Comparison of ENCODE assay signal across 8 mouse cellular contexts in genomic region chr10:62980039-62980954, GRCm38 (mm10). TPM values are rescaled to one million over a fixed set of nuclear protein-coding genes. Genes with fewer than 3 reads are reported as not detected.
DNase-seq lines count a peak whose midpoint lies in the region; ATAC-seq lines count a peak whose summit lies in the region.

Gene Rufy2 (plus strand): TSS chr10:62980223.

- no peaks in the 10 kb centered on the region for H3K27me3 ChIP-seq in intestine, embryonic 14.5 days (replicated peaks; ENCODE audit: control insufficient read depth, insufficient read depth, low read length)

- H3K9me3 ChIP-seq in intestine, embryonic 14.5 days (ENCODE audit: control insufficient read depth, low read length): no peaks in the 10 kb centered on the region

- peak within 1 kb of the TSS; percentile 66 for H3K4me3 ChIP-seq in intestine, embryonic 14.5 days (ENCODE audit: low read depth, low read length)

- intact Hi-C loops in left cerebral cortex, postnatal 14 days (cut with DNase I): loop anchor here (5.0 to 10.0 kb wide), 2 partner anchors 58 to 85 kb away; partner anchors contain the start of genes Pbld1 and Slc25a16

- under 1% methylated on average over 70 of the region's 77 CpGs for WGBS in intestine, embryonic 14.5 days

- peak within 1 kb of the TSS; percentile 61 for H3K4me2 ChIP-seq in intestine, embryonic 14.5 days (ENCODE audit: low read length)

- peak within 1 kb of the TSS; percentile 47; the same call in 1 of the 2 replicates for H3K27ac ChIP-seq in intestine, embryonic 14.5 days (ENCODE audit: low read depth)

- 0 out of 2 replicates have a peak, but pooled peaks cover 5% of the 10 kb centered on the region for H3K4me1 ChIP-seq in intestine, embryonic 14.5 days (replicated peaks; ENCODE audit: control insufficient read depth, insufficient read depth, low read length)

- ATAC-seq in intestine, embryonic 14.5 days (replicated peaks; ENCODE audit: low FRiP score, low TSS enrichment, low read depth): peak; percentile 91
- ATAC-seq in megakaryocyte-erythroid progenitor cell, adult 5-6 weeks (replicated peaks; ENCODE audit: low FRiP score, low TSS enrichment, poor library complexity, severe bottlenecking): peak; percentile 45

- H3K9ac ChIP-seq in intestine, embryonic 14.5 days (ENCODE audit: low read length): peak within 1 kb of the TSS; percentile 82

- DNase-seq in adrenal gland, adult 2 months: peak; percentile 88
- peak; percentile 90 for DNase-seq in embryo, embryonic 11 days
- DNase-seq in gastrocnemius, postnatal 25 days: peak; percentile 82
- DNase-seq in intestine, embryonic 14.5 days (ENCODE audit: low spot score): peak; percentile 93
- peak; percentile 90 to 94 for DNase-seq in left cerebral cortex, postnatal 14 days (ENCODE audit: low spot score in 2 of 2)
- peak; percentile 96 for DNase-seq in right cerebral cortex, postnatal 14 days
- DNase-seq in urinary bladder, postnatal 25 days (ENCODE audit: low spot score): peak; percentile 82

- peaks cover 16% of the 10 kb centered on the region; the same call in 1 of the 2 replicates for H3K36me3 ChIP-seq in intestine, embryonic 14.5 days (ENCODE audit: control insufficient read depth, insufficient read depth, low read length)

RNA-seq across cellular contexts. Expression of gene Rufy2, which starts in this region (rescaled TPM):
- total RNA-seq in adrenal gland, adult 2 months (2021): 10 to 100 TPM; 11.2 to 16.3 TPM
- polyA plus RNA-seq in adrenal gland, adult 2 months (2012; rRNA removed): 1.9 and 2.1 TPM in 2 replicates
- total RNA-seq in gastrocnemius, postnatal 25 days (2021): 1 to 10 TPM; 5.9 to 6.5 TPM
- polyA plus RNA-seq in intestine, embryonic 14.5 days (2014; fragmentation: Nextera tagmentation; extraction: Ambion mirVana): 20.0 and 22.8 TPM in 2 replicates
- total RNA-seq in left cerebral cortex, postnatal 14 days (2021): 10 to 100 TPM; 86.1 to 88.7 TPM
- 4.3 and 15.9 TPM in 2 replicates for total RNA-seq in megakaryocyte-erythroid progenitor cell, adult 5-6 weeks (2014; fragmentation: Nextera tagmentation)
- total RNA-seq in megakaryocyte-erythroid progenitor cell, adult 5-6 weeks (2017): 1.8 and 3.1 TPM in 2 replicates

Comparison
In these comparisons a context has a peak if more than half of its experiments do, and no peak if none do; other contexts are left out.
1. Peak in every context shown above with its lines: DNase-seq, ATAC-seq, H3K4me3 ChIP-seq and H3K27ac ChIP-seq.
2. RNA of gene Rufy2 (total RNA-seq): 86.1 to 88.7 TPM in left cerebral cortex, postnatal 14 days; 11.2 to 16.3 TPM in adrenal gland, adult 2 months, 1.8 to 15.9 TPM in megakaryocyte-erythroid progenitor cell, adult 5-6 weeks and 5.9 to 6.5 TPM in gastrocnemius, postnatal 25 days; every median in the first group is over 4 times any median in the second.